Mouse (Mus musculus) midbrain, embryonic 11.5 days (tissue): Measurements from ENCODE around the gene Ccl22. TPM values are rescaled to one million over a fixed set of nuclear protein-coding genes. Genes with fewer than 3 reads are reported as not detected.

Experiments
- ATAC-seq: fragments of 200-750 bp; cut with Nextera tagmentation; 2 replicates; pipeline ENCODE4 v1.8.0; 2017; ENCODE audit warnings: moderate TSS enrichment, moderate library complexity; ENCODE audit not compliant: low FRiP score
- DNase-seq: peaks from one replicate; pipeline ENCODE4 v3.0.0; 2015; ENCODE audit warnings: low spot score; ENCODE audit errors: missing footprints
- H3K27ac ChIP-seq: fragments of 300-500 bp; sonication (generic); 2 replicates; pipeline ENCODE4 v1.5.1; 2014; ENCODE audit warnings: low read depth, low read length
- H3K27me3 ChIP-seq: fragments of 300-500 bp; sonication (generic); 2 replicates; pipeline ENCODE4 v1.6.1; 2014; ENCODE audit warnings: mild to moderate bottlenecking, low read length, moderate library complexity, mixed read lengths; ENCODE audit not compliant: control insufficient read depth, insufficient read depth
- H3K36me3 ChIP-seq: fragments of 300-500 bp; sonication (generic); 2 replicates; pipeline ENCODE4 v1.6.1; 2014; ENCODE audit warnings: mild to moderate bottlenecking, low read length, moderate library complexity, mixed read lengths; ENCODE audit not compliant: control insufficient read depth, insufficient read depth
- H3K4me1 ChIP-seq: fragments of 300-500 bp; sonication (generic); 2 replicates; pipeline ENCODE4 v1.6.1; 2014; ENCODE audit warnings: low read length; ENCODE audit not compliant: control insufficient read depth, insufficient read depth
- H3K4me2 ChIP-seq: fragments of 300-500 bp; sonication (generic); 2 replicates; pipeline ENCODE4 v1.6.1; 2014; ENCODE audit warnings: mild to moderate bottlenecking, moderate library complexity
- H3K4me3 ChIP-seq: fragments of 300-500 bp; sonication (generic); 2 replicates; pipeline ENCODE4 v1.5.1; 2014; ENCODE audit warnings: low read depth, low read length
- H3K9ac ChIP-seq: fragments of 300-500 bp; sonication (generic); 2 replicates; pipeline ENCODE4 v1.6.1; 2014; ENCODE audit warnings: low read length
- H3K9me3 ChIP-seq: fragments of 300-500 bp; sonication (generic); 2 replicates; pipeline ENCODE4 v1.6.1; 2016; ENCODE audit warnings: low read length; ENCODE audit not compliant: control insufficient read depth
- WGBS: fragments of 180-500 bp; shearing (Covaris S2); extraction: QIAGEN DNeasy Blood & Tissue Kit; methylation state at CpG from one replicate; pipeline ENCODE4 v1.1.7; 2014; 5-methylcytosine and 5-hydroxymethylcytosine counted together
- polyA plus RNA-seq: library from polyadenylated mRNA; unstranded; fragments of >200 nt; fragmentation: Nextera tagmentation; extraction: Ambion mirVana; gene quantifications from 2 replicates; pipeline ENCODE4 v1.2.1, GENCODE M21; 2014

Gene Ccl22
- polyA plus RNA-seq, 1 experiment from 2014 or later = not detected

GRCm38 (mm10) chr8:94703972-94704668 is 41.3 kb upstream of the Ccl22 start:
- H3K9me3 ChIP-seq = no peaks in the 10 kb centered on the region
- H3K27ac ChIP-seq = 0 out of 2 replicates have a peak overlapping the region, but pooled peaks have one; percentile 9
- no peaks in the 10 kb centered on the region for H3K4me1 ChIP-seq
- peak overlapping the region; percentile 50 for H3K4me2 ChIP-seq
- H3K27me3 ChIP-seq = no peaks in the 10 kb centered on the region
- peak overlapping the region; percentile 40 for H3K4me3 ChIP-seq
- no peaks in the 10 kb centered on the region for H3K36me3 ChIP-seq
- peak overlapping the region; percentile 60 for H3K9ac ChIP-seq
- under 1% methylated on average over 35 of the region's 35 CpGs for WGBS
- peak; percentile 100 for DNase-seq
- ATAC-seq = peak; percentile 90

- Histone ChIP-seq H3K36me3 (no peaks in the 10 kb centered on the region), H3K4me3 (peak overlapping the region; percentile 40), H3K9ac (peak overlapping the region; percentile 60), H3K4me2 (peak overlapping the region; percentile 50), H3K4me1 (no peaks in the 10 kb centered on the region), H3K9me3 (no peaks in the 10 kb centered on the region), H3K27me3 (no peaks in the 10 kb centered on the region), H3K27ac (0 out of 2 replicates have a peak overlapping the region, but pooled peaks have one; percentile 9)
- ATAC-seq = no peak
- WGBS = 22% methylated on average over 9 of the region's 9 CpGs
- no peak for DNase-seq
These were observed 40.8 kb upstream of the Ccl22 start for GRCm38 (mm10) chr8:94704669-94704984.

GRCm38 (mm10) chr8:94705581-94706245 is 39.7 kb upstream of the Ccl22 start:
- 83% methylated on average over 10 of the region's 10 CpGs for WGBS
- no peaks in the 10 kb centered on the region for H3K9me3 ChIP-seq
- no peaks in the 10 kb centered on the region for H3K27me3 ChIP-seq
- no peak for ATAC-seq
- no peaks in the 10 kb centered on the region for H3K4me1 ChIP-seq
- no peak overlapping the region for H3K27ac ChIP-seq
- H3K4me3 ChIP-seq = no peak overlapping the region
- no peak overlapping the region for H3K4me2 ChIP-seq
- H3K9ac ChIP-seq = no peak overlapping the region
- H3K36me3 ChIP-seq = no peaks in the 10 kb centered on the region
- DNase-seq = peak; percentile 81

GRCm38 (mm10) chr8:94706732-94707395 is 38.5 kb upstream of the Ccl22 start:
- Histone ChIP-seq H3K9me3 (no peaks in the 10 kb centered on the region), H3K4me1 (no peaks in the 10 kb centered on the region), H3K36me3 (no peaks in the 10 kb centered on the region), H3K9ac (no peak overlapping the region), H3K4me2 (no peak overlapping the region), H3K4me3 (no peak overlapping the region), H3K27me3 (no peaks in the 10 kb centered on the region), H3K27ac (no peak overlapping the region)
- no peak for ATAC-seq
- 76% methylated on average over 9 of the region's 9 CpGs for WGBS
- no peak for DNase-seq

GRCm38 (mm10) chr8:94710336-94710735 is 35.1 kb upstream of the Ccl22 start:
- Histone ChIP-seq H3K36me3 (no peaks in the 10 kb centered on the region), H3K9ac (no peak overlapping the region), H3K4me1 (no peaks in the 10 kb centered on the region), H3K4me3 (no peak overlapping the region), H3K27ac (no peak overlapping the region), H3K9me3 (no peaks in the 10 kb centered on the region), H3K4me2 (no peak overlapping the region), H3K27me3 (no peaks in the 10 kb centered on the region)
- DNase-seq (peak; percentile 66), ATAC-seq (no peak)
- WGBS = 63% methylated on average over 8 of the region's 8 CpGs

GRCm38 (mm10) chr8:94711160-94711718 is 34.2 kb upstream of the Ccl22 start:
- H3K27me3 ChIP-seq = no peaks in the 10 kb centered on the region
- no peak for ATAC-seq
- H3K9me3 ChIP-seq = no peaks in the 10 kb centered on the region
- H3K36me3 ChIP-seq = no peaks in the 10 kb centered on the region
- no peak overlapping the region for H3K4me3 ChIP-seq
- no peak overlapping the region for H3K9ac ChIP-seq
- no peak overlapping the region for H3K27ac ChIP-seq
- H3K4me1 ChIP-seq = no peaks in the 10 kb centered on the region
- DNase-seq = no peak
- 71% methylated on average over 5 of the region's 5 CpGs for WGBS
- no peak overlapping the region for H3K4me2 ChIP-seq

GRCm38 (mm10) chr8:94714556-94714955 is 30.8 kb upstream of the Ccl22 start:
- no peak overlapping the region for H3K27ac ChIP-seq
- WGBS = 45% methylated on average over 5 of the region's 5 CpGs
- DNase-seq = peak; percentile 17
- no peaks in the 10 kb centered on the region for H3K9me3 ChIP-seq
- no peak for ATAC-seq
- no peak overlapping the region for H3K4me2 ChIP-seq
- no peaks in the 10 kb centered on the region for H3K36me3 ChIP-seq
- no peak overlapping the region for H3K4me3 ChIP-seq
- H3K4me1 ChIP-seq = no peaks in the 10 kb centered on the region
- H3K27me3 ChIP-seq = no peaks in the 10 kb centered on the region
- H3K9ac ChIP-seq = no peak overlapping the region

- Histone ChIP-seq H3K27ac (no peak overlapping the region), H3K27me3 (no peaks in the 10 kb centered on the region), H3K9ac (no peak overlapping the region), H3K4me2 (no peak overlapping the region), H3K4me3 (no peak overlapping the region), H3K36me3 (no peaks in the 10 kb centered on the region), H3K9me3 (no peaks in the 10 kb centered on the region), H3K4me1 (no peaks in the 10 kb centered on the region)
- 84% methylated on average over 3 of the region's 3 CpGs for WGBS
- no peak for ATAC-seq
- peak; percentile 44 for DNase-seq
These were observed 29.5 kb upstream of the Ccl22 start for GRCm38 (mm10) chr8:94715871-94716270.

- Histone ChIP-seq H3K36me3 (no peaks in the 10 kb centered on the region), H3K27ac (no peak overlapping the region), H3K4me3 (no peak overlapping the region), H3K4me1 (no peaks in the 10 kb centered on the region), H3K4me2 (no peak overlapping the region), H3K9ac (no peak overlapping the region), H3K27me3 (no peaks in the 10 kb centered on the region), H3K9me3 (no peaks in the 10 kb centered on the region)
- DNase-seq (no peak), ATAC-seq (no peak)
- WGBS = 93% methylated on average over 1 of the region's 1 CpGs
These were observed 28.5 kb upstream of the Ccl22 start for GRCm38 (mm10) chr8:94716841-94717240.
